Mouse (Mus musculus): ENCODE measurements at regions not wholly inside any gene's neighbourhood (a gene's known extent, or its start where the extent isn't known, plus 50 kb on each side); places are given as distances from the start of the nearest gene placed in this dataset.
A peak's percentile ranks its signal among the peaks of the same experiment; 100 is the strongest.

- H3K4me3 ChIP-seq (replicated peaks), result no peak overlapping the region
- ATAC-seq (ENCODE audit: low FRiP score), result no peak
- no peaks in the 10 kb centered on the region for H3K4me1 ChIP-seq
- H3K36me3 ChIP-seq (replicated peaks), result no peaks in the 10 kb centered on the region
- no peak overlapping the region for H3K9ac ChIP-seq
- H3K27me3 ChIP-seq, result no peaks in the 10 kb centered on the region
- no peak overlapping the region for H3K27ac ChIP-seq
- H3K4me2 ChIP-seq, result no peak overlapping the region
- 51% methylated on average over 4 of the region's 4 CpGs for WGBS
- H3K9me3 ChIP-seq, result peaks cover 3% of the 10 kb centered on the region; the same call in 1 of the 2 replicates
Measured at GRCm38 (mm10) chr3:4744003-4744402, 1006.6 kb upstream of the Gm8797 start.

GRCm38 (mm10) chr3:4744611-4745010, 1006.0 kb upstream of the Gm8797 start:
- 87% methylated on average over 6 of the region's 6 CpGs for WGBS
- no peak overlapping the region for H3K4me3 ChIP-seq (replicated peaks)
- no peak overlapping the region for H3K4me2 ChIP-seq
- H3K36me3 ChIP-seq (replicated peaks), result no peaks in the 10 kb centered on the region
- H3K27ac ChIP-seq, result no peak overlapping the region
- H3K9ac ChIP-seq, result no peak overlapping the region
- H3K4me1 ChIP-seq, result no peaks in the 10 kb centered on the region
- H3K9me3 ChIP-seq, result peaks cover 3% of the 10 kb centered on the region; the same call in 1 of the 2 replicates
- no peaks in the 10 kb centered on the region for H3K27me3 ChIP-seq
- ATAC-seq (ENCODE audit: low FRiP score), result no peak

- H3K4me2 ChIP-seq, result no peak overlapping the region
- no peak overlapping the region for H3K4me3 ChIP-seq (replicated peaks)
- 93% methylated on average over 2 of the region's 2 CpGs for WGBS
- no peak for ATAC-seq (ENCODE audit: low FRiP score)
- no peak overlapping the region for H3K27ac ChIP-seq
- no peak overlapping the region for H3K9ac ChIP-seq
- no peaks in the 10 kb centered on the region for H3K9me3 ChIP-seq
- H3K4me1 ChIP-seq, result no peaks in the 10 kb centered on the region
- no peaks in the 10 kb centered on the region for H3K36me3 ChIP-seq (replicated peaks)
- H3K27me3 ChIP-seq, result no peaks in the 10 kb centered on the region
Measured at GRCm38 (mm10) chr3:4756099-4756498, 994.5 kb upstream of the Gm8797 start.

- H3K27ac ChIP-seq, result no peak overlapping the region
- no peak overlapping the region for H3K9ac ChIP-seq
- H3K4me2 ChIP-seq, result no peak overlapping the region
- ATAC-seq (ENCODE audit: low FRiP score), result no peak
- no peaks in the 10 kb centered on the region for H3K27me3 ChIP-seq
- H3K36me3 ChIP-seq (replicated peaks), result no peaks in the 10 kb centered on the region
- no peaks in the 10 kb centered on the region for H3K9me3 ChIP-seq
- H3K4me3 ChIP-seq (replicated peaks), result no peak overlapping the region
- 89% methylated on average over 1 of the region's 1 CpGs for WGBS
- no peaks in the 10 kb centered on the region for H3K4me1 ChIP-seq
Measured at GRCm38 (mm10) chr3:4757113-4757512, 993.5 kb upstream of the Gm8797 start.

- H3K36me3 ChIP-seq (replicated peaks), result no peaks in the 10 kb centered on the region
- WGBS, result 87% methylated on average over 2 of the region's 2 CpGs
- no peak overlapping the region for H3K4me3 ChIP-seq (replicated peaks)
- H3K27me3 ChIP-seq, result no peaks in the 10 kb centered on the region
- no peak for ATAC-seq (ENCODE audit: low FRiP score)
- no peak overlapping the region for H3K9ac ChIP-seq
- H3K27ac ChIP-seq, result no peak overlapping the region
- H3K9me3 ChIP-seq, result no peaks in the 10 kb centered on the region
- no peaks in the 10 kb centered on the region for H3K4me1 ChIP-seq
- no peak overlapping the region for H3K4me2 ChIP-seq
Measured at GRCm38 (mm10) chr3:4763076-4763475, 987.5 kb upstream of the Gm8797 start.

- Histone ChIP-seq H3K9ac (no peak overlapping the region), H3K9me3 (no peaks in the 10 kb centered on the region), H3K4me3 (replicated peaks) (no peak overlapping the region), H3K4me2 (no peak overlapping the region), H3K27ac (no peak overlapping the region), H3K36me3 (replicated peaks) (no peaks in the 10 kb centered on the region), H3K27me3 (no peaks in the 10 kb centered on the region), H3K4me1 (no peaks in the 10 kb centered on the region)
- ATAC-seq (ENCODE audit: low FRiP score), result no peak
Measured at GRCm38 (mm10) chr3:4776632-4777031, 974.0 kb upstream of the Gm8797 start.

- Histone ChIP-seq H3K27ac (no peak overlapping the region), H3K36me3 (replicated peaks) (no peaks in the 10 kb centered on the region), H3K9ac (no peak overlapping the region), H3K9me3 (no peaks in the 10 kb centered on the region), H3K4me1 (no peaks in the 10 kb centered on the region), H3K4me3 (replicated peaks) (no peak overlapping the region), H3K4me2 (no peak overlapping the region), H3K27me3 (no peaks in the 10 kb centered on the region)
- WGBS, result 56% methylated on average over 1 of the region's 1 CpGs
- ATAC-seq (ENCODE audit: low FRiP score), result peak; percentile 39; the same call in 1 of the 2 replicates
Measured at GRCm38 (mm10) chr3:4785160-4785559, 965.4 kb upstream of the Gm8797 start.

GRCm38 (mm10) chr3:4793141-4793540, 957.5 kb upstream of the Gm8797 start:
- Histone ChIP-seq H3K4me3 (replicated peaks) (no peak overlapping the region), H3K9ac (no peak overlapping the region), H3K4me2 (no peak overlapping the region), H3K36me3 (replicated peaks) (no peaks in the 10 kb centered on the region), H3K4me1 (peaks cover 24% of the 10 kb centered on the region), H3K27me3 (no peaks in the 10 kb centered on the region), H3K9me3 (no peaks in the 10 kb centered on the region), H3K27ac (no peak overlapping the region)
- no peak for ATAC-seq (ENCODE audit: low FRiP score)
- WGBS, result 84% methylated on average over 2 of the region's 2 CpGs

GRCm38 (mm10) chr3:4796041-4796908, 954.3 kb upstream of the Gm8797 start:
- WGBS, result 19% methylated on average over 6 of the region's 6 CpGs
- ATAC-seq (ENCODE audit: low FRiP score), result peak; percentile 85

GRCm38 (mm10) chr3:4796909-4797566, 953.6 kb upstream of the Gm8797 start:
- no peaks in the 10 kb centered on the region for H3K9me3 ChIP-seq
- 25% methylated on average over 8 of the region's 8 CpGs for WGBS
- H3K27ac ChIP-seq, result peak overlapping the region; percentile 83
- H3K9ac ChIP-seq, result no peak overlapping the region
- H3K4me2 ChIP-seq, result peak overlapping the region; percentile 43
- ATAC-seq (ENCODE audit: low FRiP score), result peak; percentile 86
- peak overlapping the region; percentile 30 for H3K4me3 ChIP-seq (replicated peaks)
- H3K27me3 ChIP-seq, result no peaks in the 10 kb centered on the region
- H3K4me1 ChIP-seq, result peaks cover 24% of the 10 kb centered on the region
- H3K36me3 ChIP-seq (replicated peaks), result no peaks in the 10 kb centered on the region

More at GRCm38 (mm10) chr3:4796041-4796908, 954.3 kb upstream of the Gm8797 start:
- no peaks in the 10 kb centered on the region for H3K36me3 ChIP-seq (replicated peaks)
- peak overlapping the region; percentile 83 for H3K27ac ChIP-seq
- H3K4me3 ChIP-seq (replicated peaks), result peak overlapping the region; percentile 30; the same call in 1 of the 2 replicates
- peaks cover 24% of the 10 kb centered on the region for H3K4me1 ChIP-seq
- no peak overlapping the region for H3K9ac ChIP-seq
- no peaks in the 10 kb centered on the region for H3K9me3 ChIP-seq
- H3K27me3 ChIP-seq, result no peaks in the 10 kb centered on the region
- H3K4me2 ChIP-seq, result peak overlapping the region; percentile 43

GRCm38 (mm10) chr3:4797567-4797940, 953.1 kb upstream of the Gm8797 start:
- peak overlapping the region; percentile 83 for H3K27ac ChIP-seq
- H3K9ac ChIP-seq, result 0 out of 2 replicates have a peak overlapping the region, but pooled peaks have one; percentile 17
- no peak for ATAC-seq (ENCODE audit: low FRiP score)
- H3K36me3 ChIP-seq (replicated peaks), result no peaks in the 10 kb centered on the region
- H3K4me1 ChIP-seq, result peaks cover 24% of the 10 kb centered on the region
- no peaks in the 10 kb centered on the region for H3K27me3 ChIP-seq
- 33% methylated on average over 6 of the region's 6 CpGs for WGBS
- H3K4me3 ChIP-seq (replicated peaks), result peak overlapping the region; percentile 30
- no peaks in the 10 kb centered on the region for H3K9me3 ChIP-seq
- peak overlapping the region; percentile 43 for H3K4me2 ChIP-seq

GRCm38 (mm10) chr3:4798366-4798765, 952.2 kb upstream of the Gm8797 start:
- 33% methylated on average over 3 of the region's 3 CpGs for WGBS
- Histone ChIP-seq H3K9ac (no peak overlapping the region), H3K36me3 (replicated peaks) (no peaks in the 10 kb centered on the region), H3K9me3 (no peaks in the 10 kb centered on the region), H3K27ac (no peak overlapping the region), H3K4me1 (peaks cover 24% of the 10 kb centered on the region), H3K4me3 (replicated peaks) (peak overlapping the region; percentile 25; the same call in 1 of the 2 replicates), H3K4me2 (peak overlapping the region; percentile 41), H3K27me3 (no peaks in the 10 kb centered on the region)
- ATAC-seq (ENCODE audit: low FRiP score), result no peak
